Mouse (Mus musculus) embryonic facial prominence, embryonic 11.5 days (tissue): ENCODE measurements around the gene Cpne4. TPM values are rescaled to one million over a fixed set of nuclear protein-coding genes. Genes with fewer than 3 reads are reported as not detected.

Source experiments
- ATAC-seq: fragments of 200-750 bp; cut with Nextera tagmentation; replicated peaks from 2 replicates; pipeline ENCODE4 v1.8.0; 2017; ENCODE audit warnings: low read depth; ENCODE audit not compliant: insufficient number of reproducible peaks, low FRiP score, low TSS enrichment
- DNase-seq: peaks from one replicate; pipeline ENCODE4 v3.0.0-alpha.2; 2015; ENCODE audit warnings: low spot score
- H3K27ac ChIP-seq: fragments of 300-500 bp; sonication (generic); replicated peaks from 2 replicates; pipeline ENCODE4 v1.5.1; 2014; ENCODE audit warnings: mild to moderate bottlenecking, low read depth, low read length, control low read depth
- H3K27me3 ChIP-seq: fragments of 300-500 bp; sonication (generic); 2 replicates; pipeline ENCODE4 v1.6.1; 2014; ENCODE audit warnings: mild to moderate bottlenecking, low read length, moderate library complexity, mixed read lengths; ENCODE audit not compliant: control insufficient read depth, insufficient read depth
- H3K36me3 ChIP-seq: fragments of 300-500 bp; sonication (generic); replicated peaks from 2 replicates; pipeline ENCODE4 v1.6.1; 2014; ENCODE audit warnings: low read depth, mild to moderate bottlenecking, low read length, moderate library complexity, mixed read lengths; ENCODE audit not compliant: control insufficient read depth, insufficient read depth
- H3K4me1 ChIP-seq: fragments of 300-500 bp; sonication (generic); 2 replicates; pipeline ENCODE4 v1.6.1; 2014; ENCODE audit warnings: low read length, mixed read lengths; ENCODE audit not compliant: control insufficient read depth, insufficient read depth
- H3K4me2 ChIP-seq: fragments of 300-500 bp; sonication (generic); 2 replicates; pipeline ENCODE4 v1.6.1; 2014; ENCODE audit warnings: low read depth, mild to moderate bottlenecking, control low read depth, low read length, moderate library complexity
- H3K4me3 ChIP-seq: fragments of 300-500 bp; sonication (generic); 2 replicates; pipeline ENCODE4 v1.5.1; 2014; ENCODE audit warnings: low read depth, low read length, control low read depth
- H3K9ac ChIP-seq: fragments of 300-500 bp; sonication (generic); replicated peaks from 2 replicates; pipeline ENCODE4 v1.6.1; 2014; ENCODE audit warnings: mild to moderate bottlenecking, control low read depth, low read length
- H3K9me3 ChIP-seq: fragments of 300-500 bp; sonication (generic); replicated peaks from 2 replicates; pipeline ENCODE4 v1.6.1; 2016; ENCODE audit warnings: mild to moderate bottlenecking, low read length, inconsistent platforms, mixed read lengths; ENCODE audit not compliant: control insufficient read depth
- WGBS: fragments of 180-500 bp; shearing (Covaris S2); extraction: QIAGEN DNeasy Blood & Tissue Kit; methylation state at CpG from one replicate; pipeline ENCODE4 v1.1.7; 2014; 5-methylcytosine and 5-hydroxymethylcytosine counted together
- polyA plus RNA-seq: library from polyadenylated mRNA; unstranded; fragments of >200 nt; fragmentation: Nextera tagmentation; extraction: Ambion mirVana; gene quantifications from 2 replicates; pipeline ENCODE4 v1.2.1, GENCODE M21; 2014

Gene Cpne4
- polyA plus RNA-seq, 1 experiment from 2014 or later, result 0.77 TPM

DNA sequence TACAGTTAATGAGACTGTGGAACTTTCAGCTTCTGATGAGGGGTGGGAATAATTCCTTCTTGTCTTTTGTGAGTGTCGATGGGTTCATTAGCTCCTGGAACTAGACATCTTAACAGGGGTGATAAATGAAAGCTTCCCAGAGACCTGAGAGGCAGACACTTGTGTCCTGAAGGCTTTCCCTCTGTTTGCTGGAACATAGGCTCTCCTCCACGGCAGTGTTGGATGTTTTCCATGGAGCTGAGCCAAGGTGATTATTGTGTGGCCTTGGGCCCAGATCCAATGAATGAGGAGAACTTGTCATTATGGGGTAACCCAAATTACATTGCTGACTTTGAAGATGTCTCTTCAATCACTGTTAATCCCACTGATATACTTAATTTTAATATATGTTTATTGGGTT lies 146.1 kb downstream of the Cpne4 start:
- Histone ChIP-seq H3K4me2 (no peak overlapping the region), H3K27me3 (no peaks in the 10 kb centered on the region), H3K9me3 (no peaks in the 10 kb centered on the region), H3K27ac (no peak overlapping the region), H3K9ac (no peak overlapping the region), H3K36me3 (no peaks in the 10 kb centered on the region), H3K4me3 (no peak overlapping the region), H3K4me1 (no peaks in the 10 kb centered on the region)
- no peak for ATAC-seq
- DNase-seq, result no peak
- 79% methylated on average over 2 of the region's 2 CpGs for WGBS

DNA sequence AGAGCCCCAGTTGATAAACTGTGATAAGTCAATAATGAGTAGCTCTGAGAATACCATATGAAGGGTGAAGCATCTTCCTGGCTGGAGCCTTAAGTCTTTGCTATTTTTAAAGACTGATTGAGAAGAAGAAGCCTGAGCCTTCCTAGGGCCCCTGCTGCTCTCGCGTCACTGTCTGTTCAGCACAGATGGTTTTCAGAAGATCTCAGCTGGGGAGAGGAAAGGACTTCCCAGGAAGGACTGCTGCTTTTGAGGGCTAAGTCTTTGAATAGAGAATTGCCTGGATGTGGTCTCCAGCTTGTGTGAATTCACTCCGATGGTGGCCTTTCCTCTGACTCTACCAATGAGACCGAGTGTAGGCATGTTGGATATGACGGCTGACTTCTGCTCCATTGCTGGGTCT lies 163.7 kb downstream of the Cpne4 start:
- 89% methylated on average over 5 of the region's 5 CpGs for WGBS
- ATAC-seq, result no peak

GRCm38 (mm10) chr9:104725311-104725710 lies 178.2 kb downstream of the Cpne4 start:
- Histone ChIP-seq H3K27me3 (no peaks in the 10 kb centered on the region), H3K36me3 (no peaks in the 10 kb centered on the region), H3K9me3 (no peaks in the 10 kb centered on the region), H3K4me2 (no peak overlapping the region), H3K4me1 (no peaks in the 10 kb centered on the region), H3K27ac (no peak overlapping the region), H3K4me3 (no peak overlapping the region), H3K9ac (no peak overlapping the region)
- ATAC-seq (no peak), DNase-seq (no peak)
- 86% methylated on average over 2 of the region's 2 CpGs for WGBS

More for the DNA sequence above, 163.7 kb downstream of the Cpne4 start:
- H3K9ac ChIP-seq, result no peak overlapping the region
- H3K9me3 ChIP-seq, result no peaks in the 10 kb centered on the region
- H3K36me3 ChIP-seq, result no peaks in the 10 kb centered on the region
- no peak for DNase-seq
- H3K4me2 ChIP-seq, result no peak overlapping the region
- H3K27ac ChIP-seq, result no peak overlapping the region
- H3K4me1 ChIP-seq, result no peaks in the 10 kb centered on the region
- H3K27me3 ChIP-seq, result no peaks in the 10 kb centered on the region
- no peak overlapping the region for H3K4me3 ChIP-seq

- WGBS, result 71% methylated on average over 14 of the region's 14 CpGs
- H3K4me2 ChIP-seq, result no peak overlapping the region
- no peaks in the 10 kb centered on the region for H3K9me3 ChIP-seq
- H3K9ac ChIP-seq, result no peak overlapping the region
- ATAC-seq, result no peak
- H3K4me3 ChIP-seq, result no peak overlapping the region
- H3K4me1 ChIP-seq, result no peaks in the 10 kb centered on the region
- DNase-seq, result no peak
- no peaks in the 10 kb centered on the region for H3K36me3 ChIP-seq
- no peak overlapping the region for H3K27ac ChIP-seq
- H3K27me3 ChIP-seq, result no peaks in the 10 kb centered on the region
These were observed 195.7 kb downstream of the Cpne4 start for GRCm38 (mm10) chr9:104742661-104743380.

- no peak for ATAC-seq
These were observed 208.4 kb downstream of the Cpne4 start for GRCm38 (mm10) chr9:104755519-104755918.

GRCm38 (mm10) chr9:104760031-104760430 lies 212.9 kb downstream of the Cpne4 start:
- Histone ChIP-seq H3K36me3 (no peaks in the 10 kb centered on the region), H3K27ac (no peak overlapping the region), H3K9ac (no peak overlapping the region), H3K4me1 (no peaks in the 10 kb centered on the region), H3K4me3 (no peak overlapping the region), H3K4me2 (no peak overlapping the region), H3K9me3 (no peaks in the 10 kb centered on the region), H3K27me3 (no peaks in the 10 kb centered on the region)
- no peak for ATAC-seq
- 89% methylated on average over 7 of the region's 7 CpGs for WGBS
- no peak for DNase-seq

More at GRCm38 (mm10) chr9:104755519-104755918, 208.4 kb downstream of the Cpne4 start:
- Histone ChIP-seq H3K27me3 (no peaks in the 10 kb centered on the region), H3K9me3 (no peaks in the 10 kb centered on the region), H3K9ac (no peak overlapping the region), H3K27ac (no peak overlapping the region), H3K4me1 (no peaks in the 10 kb centered on the region), H3K36me3 (no peaks in the 10 kb centered on the region), H3K4me2 (no peak overlapping the region), H3K4me3 (no peak overlapping the region)
- DNase-seq, result no peak
- 87% methylated on average over 14 of the region's 14 CpGs for whole genome bisulfite sequencing

- H3K36me3 ChIP-seq, result no peaks in the 10 kb centered on the region
These were observed 229.2 kb downstream of the Cpne4 start for GRCm38 (mm10) chr9:104776198-104776815.

DNA sequence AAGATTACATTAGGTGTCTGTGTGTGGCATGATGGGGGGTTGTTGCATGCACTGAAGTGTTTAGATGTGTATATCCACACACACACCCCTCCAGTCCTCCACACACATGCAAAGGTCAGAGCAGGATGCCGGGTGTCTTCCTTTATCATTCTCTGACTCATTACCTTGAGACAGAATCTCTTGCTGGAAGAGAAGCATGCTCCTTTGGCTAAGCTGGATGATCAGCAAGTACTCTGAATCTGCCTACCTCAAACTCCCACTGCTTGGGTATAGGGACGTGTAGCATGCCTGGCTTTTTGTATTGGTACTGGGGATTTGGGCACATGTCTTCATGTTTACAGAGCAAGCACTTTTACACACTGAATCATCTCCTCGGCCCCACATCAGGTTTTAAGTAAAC lies 230.0 kb downstream of the Cpne4 start:
- no peak overlapping the region for H3K27ac ChIP-seq
- no peak overlapping the region for H3K4me2 ChIP-seq
- H3K27me3 ChIP-seq, result no peaks in the 10 kb centered on the region
- WGBS, result 66% methylated on average over 3 of the region's 3 CpGs
- H3K36me3 ChIP-seq, result no peaks in the 10 kb centered on the region
- no peaks in the 10 kb centered on the region for H3K9me3 ChIP-seq
- DNase-seq (no peak), ATAC-seq (no peak)
- no peak overlapping the region for H3K4me3 ChIP-seq
- no peaks in the 10 kb centered on the region for H3K4me1 ChIP-seq
- no peak overlapping the region for H3K9ac ChIP-seq

More at GRCm38 (mm10) chr9:104776198-104776815, 229.2 kb downstream of the Cpne4 start:
- Histone ChIP-seq H3K4me1 (no peaks in the 10 kb centered on the region), H3K9me3 (no peaks in the 10 kb centered on the region), H3K4me2 (no peak overlapping the region), H3K27me3 (no peaks in the 10 kb centered on the region), H3K4me3 (no peak overlapping the region), H3K9ac (no peak overlapping the region), H3K27ac (no peak overlapping the region)
- WGBS, result 93% methylated on average over 7 of the region's 7 CpGs
- ATAC-seq, result no peak
- DNase-seq, result no peak
